Mouse (Mus musculus) forebrain, embryonic 13.5 days (tissue): ENCODE measurements at regions not wholly inside any gene's neighbourhood (a gene's known extent, or its start where the extent isn't known, plus 50 kb on each side); places are given as distances from the start of the nearest gene placed in this dataset.

Experiments used
- ATAC-seq: fragments of 200-750 bp; cut with Nextera tagmentation; 2 replicates; pipeline ENCODE4 v1.8.0; 2017
- H3K27ac ChIP-seq: fragments of 300-500 bp; sonication (generic); 2 replicates; pipeline ENCODE4 v1.5.1; 2015; ENCODE audit warnings: inconsistent platforms, mild to moderate bottlenecking, moderate library complexity
- H3K27me3 ChIP-seq: fragments of 300-500 bp; sonication (generic); 2 replicates; pipeline ENCODE4 v1.6.1; 2015; ENCODE audit warnings: mild to moderate bottlenecking, inconsistent platforms
- H3K36me3 ChIP-seq: fragments of 300-500 bp; sonication (generic); 2 replicates; pipeline ENCODE4 v1.6.1; 2015; ENCODE audit warnings: mild to moderate bottlenecking, inconsistent platforms; ENCODE audit not compliant: poor library complexity, severe bottlenecking
- H3K4me1 ChIP-seq: fragments of 300-500 bp; sonication (generic); 2 replicates; pipeline ENCODE4 v1.6.1; 2015; ENCODE audit warnings: inconsistent platforms
- H3K4me2 ChIP-seq: fragments of 300-500 bp; sonication (generic); 2 replicates; pipeline ENCODE4 v1.6.1; 2015; ENCODE audit warnings: inconsistent platforms, mild to moderate bottlenecking, moderate library complexity
- H3K4me3 ChIP-seq: fragments of 300-500 bp; sonication (generic); 2 replicates; pipeline ENCODE4 v1.5.1; 2015; ENCODE audit warnings: mild to moderate bottlenecking, inconsistent platforms
- H3K9ac ChIP-seq: fragments of 300-500 bp; sonication (generic); 2 replicates; pipeline ENCODE4 v1.6.1; 2015; ENCODE audit warnings: mild to moderate bottlenecking, inconsistent platforms
- H3K9me3 ChIP-seq: fragments of 300-500 bp; sonication (generic); replicated peaks from 2 replicates; pipeline ENCODE4 v1.6.1; 2016; ENCODE audit warnings: inconsistent platforms
- WGBS: fragments of 180-500 bp; shearing (Covaris S2); methylation state at CpG from one replicate; pipeline ENCODE4 v1.1.7; 2015; 5-methylcytosine and 5-hydroxymethylcytosine counted together

- Histone ChIP-seq H3K9ac (no peak overlapping the region), H3K27me3 (no peaks in the 10 kb centered on the region), H3K4me1 (peaks cover 17% of the 10 kb centered on the region), H3K4me2 (no peak overlapping the region), H3K9me3 (no peaks in the 10 kb centered on the region), H3K4me3 (no peak overlapping the region), H3K36me3 (no peaks in the 10 kb centered on the region), H3K27ac (no peak overlapping the region)
- no peak for ATAC-seq
- 21% methylated on average over 6 of the region's 6 CpGs for WGBS
These were observed 363.9 kb downstream of the Phkb start for GRCm38 (mm10) chr8:86204421-86205229.

GRCm38 (mm10) chr8:86203107-86203506 is 362.3 kb downstream of the Phkb start:
- Histone ChIP-seq H3K27me3 (no peaks in the 10 kb centered on the region), H3K4me2 (no peak overlapping the region), H3K4me1 (peaks cover 17% of the 10 kb centered on the region), H3K9me3 (no peaks in the 10 kb centered on the region), H3K4me3 (no peak overlapping the region), H3K36me3 (no peaks in the 10 kb centered on the region), H3K27ac (no peak overlapping the region), H3K9ac (no peak overlapping the region)
- 30% methylated on average over 9 of the region's 9 CpGs for WGBS
- ATAC-seq: no peak

GRCm38 (mm10) chr8:86201830-86202229 is 361.1 kb downstream of the Phkb start:
- Histone ChIP-seq H3K4me2 (no peak overlapping the region), H3K36me3 (no peaks in the 10 kb centered on the region), H3K9ac (no peak overlapping the region), H3K27me3 (no peaks in the 10 kb centered on the region), H3K4me1 (peaks cover 17% of the 10 kb centered on the region), H3K4me3 (no peak overlapping the region), H3K9me3 (no peaks in the 10 kb centered on the region), H3K27ac (no peak overlapping the region)
- WGBS: 80% methylated on average over 4 of the region's 4 CpGs
- ATAC-seq: no peak

GRCm38 (mm10) chr8:86192262-86192661 is 351.5 kb downstream of the Phkb start:
- Histone ChIP-seq H3K9ac (no peak overlapping the region), H3K9me3 (no peaks in the 10 kb centered on the region), H3K4me1 (no peaks in the 10 kb centered on the region), H3K27me3 (no peaks in the 10 kb centered on the region), H3K4me3 (no peak overlapping the region), H3K27ac (no peak overlapping the region), H3K4me2 (no peak overlapping the region), H3K36me3 (no peaks in the 10 kb centered on the region)
- no peak for ATAC-seq
- WGBS: 83% methylated on average over 4 of the region's 4 CpGs

- Histone ChIP-seq H3K9me3 (no peaks in the 10 kb centered on the region), H3K4me3 (no peak overlapping the region), H3K9ac (no peak overlapping the region), H3K27me3 (no peaks in the 10 kb centered on the region), H3K4me2 (no peak overlapping the region), H3K36me3 (no peaks in the 10 kb centered on the region), H3K4me1 (no peaks in the 10 kb centered on the region), H3K27ac (no peak overlapping the region)
- ATAC-seq: no peak
- WGBS: 86% methylated on average over 5 of the region's 5 CpGs
These were observed 343.9 kb downstream of the Phkb start for GRCm38 (mm10) chr8:86184671-86185070.

GRCm38 (mm10) chr8:86180793-86181192 is 340.0 kb downstream of the Phkb start:
- Histone ChIP-seq H3K4me2 (no peak overlapping the region), H3K36me3 (no peaks in the 10 kb centered on the region), H3K9me3 (no peaks in the 10 kb centered on the region), H3K27me3 (no peaks in the 10 kb centered on the region), H3K4me3 (no peak overlapping the region), H3K9ac (no peak overlapping the region), H3K27ac (no peak overlapping the region), H3K4me1 (no peaks in the 10 kb centered on the region)
- no peak for ATAC-seq
- WGBS: 85% methylated on average over 3 of the region's 3 CpGs

GRCm38 (mm10) chr8:86170091-86170490 is 329.3 kb downstream of the Phkb start:
- no peaks in the 10 kb centered on the region for H3K4me1 ChIP-seq
- no peak overlapping the region for H3K4me3 ChIP-seq
- ATAC-seq: no peak
- no peaks in the 10 kb centered on the region for H3K36me3 ChIP-seq
- H3K9ac ChIP-seq: no peak overlapping the region
- no peaks in the 10 kb centered on the region for H3K9me3 ChIP-seq
- H3K27me3 ChIP-seq: no peaks in the 10 kb centered on the region
- no peak overlapping the region for H3K27ac ChIP-seq
- WGBS: 89% methylated on average over 1 of the region's 1 CpGs
- no peak overlapping the region for H3K4me2 ChIP-seq

- no peak overlapping the region for H3K4me2 ChIP-seq
- H3K4me1 ChIP-seq: no peaks in the 10 kb centered on the region
- WGBS: 84% methylated on average over 2 of the region's 2 CpGs
- H3K27me3 ChIP-seq: no peaks in the 10 kb centered on the region
- H3K4me3 ChIP-seq: no peak overlapping the region
- no peak overlapping the region for H3K27ac ChIP-seq
- H3K9me3 ChIP-seq: no peaks in the 10 kb centered on the region
- no peaks in the 10 kb centered on the region for H3K36me3 ChIP-seq
- H3K9ac ChIP-seq: no peak overlapping the region
- no peak for ATAC-seq
These were observed 324.1 kb downstream of the Phkb start for GRCm38 (mm10) chr8:86164818-86165217.

- ATAC-seq: peak; percentile 75
- Histone ChIP-seq H3K27ac (peak overlapping the region; percentile 26; the same call in 1 of the 2 replicates), H3K9ac (no peak overlapping the region), H3K27me3 (no peaks in the 10 kb centered on the region), H3K4me2 (no peak overlapping the region), H3K4me3 (no peak overlapping the region), H3K4me1 (no peaks in the 10 kb centered on the region), H3K9me3 (no peaks in the 10 kb centered on the region), H3K36me3 (no peaks in the 10 kb centered on the region)
- WGBS: 75% methylated on average over 6 of the region's 6 CpGs
These were observed 318.5 kb downstream of the Phkb start for GRCm38 (mm10) chr8:86159074-86159783.

GRCm38 (mm10) chr8:86147586-86147985 is 306.8 kb downstream of the Phkb start:
- 71% methylated on average over 6 of the region's 6 CpGs for WGBS
- no peaks in the 10 kb centered on the region for H3K9me3 ChIP-seq
- no peak overlapping the region for H3K4me3 ChIP-seq
- H3K36me3 ChIP-seq: no peaks in the 10 kb centered on the region
- no peaks in the 10 kb centered on the region for H3K27me3 ChIP-seq
- no peak for ATAC-seq
- no peak overlapping the region for H3K27ac ChIP-seq
- H3K9ac ChIP-seq: no peak overlapping the region
- H3K4me2 ChIP-seq: no peak overlapping the region
- H3K4me1 ChIP-seq: no peaks in the 10 kb centered on the region

- no peak overlapping the region for H3K4me3 ChIP-seq
- no peak overlapping the region for H3K4me2 ChIP-seq
- no peak overlapping the region for H3K27ac ChIP-seq
- no peaks in the 10 kb centered on the region for H3K4me1 ChIP-seq
- H3K9ac ChIP-seq: no peak overlapping the region
- H3K27me3 ChIP-seq: no peaks in the 10 kb centered on the region
- ATAC-seq: no peak
- H3K9me3 ChIP-seq: no peaks in the 10 kb centered on the region
- no peaks in the 10 kb centered on the region for H3K36me3 ChIP-seq
- WGBS: 82% methylated on average over 2 of the region's 2 CpGs
These were observed 284.5 kb downstream of the Phkb start for GRCm38 (mm10) chr8:86125244-86125643.

- no peak overlapping the region for H3K4me3 ChIP-seq
- H3K27me3 ChIP-seq: no peaks in the 10 kb centered on the region
- no peak for ATAC-seq
- 83% methylated on average over 1 of the region's 1 CpGs for WGBS
- no peak overlapping the region for H3K27ac ChIP-seq
- no peaks in the 10 kb centered on the region for H3K4me1 ChIP-seq
- no peaks in the 10 kb centered on the region for H3K36me3 ChIP-seq
- H3K9me3 ChIP-seq: no peaks in the 10 kb centered on the region
- H3K4me2 ChIP-seq: no peak overlapping the region
- H3K9ac ChIP-seq: no peak overlapping the region
These were observed 283.9 kb downstream of the Phkb start for GRCm38 (mm10) chr8:86124655-86125054.
